Mouse (Mus musculus) embryonic fibroblast, embryonic 13.5 days (primary cell): ENCODE data around the gene Tpx2. TPM values are rescaled to one million over a fixed set of nuclear protein-coding genes. Genes with fewer than 3 reads are reported as not detected.

Experiments
- H3K27ac ChIP-seq: 2 replicates; pipeline ENCODE4 v1.5.1; 2012; ENCODE audit warnings: low read length, control low read depth, inconsistent platforms; ENCODE audit not compliant: insufficient read depth
- H3K4me1 ChIP-seq: 2 replicates; pipeline ENCODE4 v1.6.1; 2011; ENCODE audit warnings: low read length; ENCODE audit not compliant: control insufficient read depth, insufficient read depth
- H3K4me3 ChIP-seq: 2 replicates; pipeline ENCODE4 v1.5.1; 2011; ENCODE audit warnings: mild to moderate bottlenecking, control low read depth, low read length; ENCODE audit not compliant: insufficient read depth
- CTCF ChIP-seq: IDR thresholded peaks from 2 replicates; pipeline ENCODE4 v1.5.1; 2011; ENCODE audit warnings: mild to moderate bottlenecking, control low read depth, low read length, moderate library complexity, borderline replicate concordance; ENCODE audit not compliant: insufficient read depth
- POLR2A ChIP-seq: IDR thresholded peaks from 2 replicates; pipeline ENCODE4 v1.6.1; 2011; ENCODE audit warnings: low read depth, mild to moderate bottlenecking, control low read depth, low read length, moderate library complexity
- polyA plus RNA-seq: library from polyadenylated mRNA; stranded (reverse); fragments of >200 nt; gene quantifications from 2 replicates; pipeline ENCODE4 v1.2.4, GENCODE M21; 2011; ENCODE audit warnings: low read depth; ENCODE audit not compliant: missing spikeins, insufficient read length

Tpx2 gene
- polyA plus RNA-seq, 1 experiment = 82.9 TPM

- H3K27ac ChIP-seq = peak overlapping the region; percentile 96
- TF ChIP-seq POLR2A = no peak
- TF ChIP-seq CTCF = no peak
- peaks cover 39% of the 10 kb centered on the region for H3K4me1 ChIP-seq
- no peak overlapping the region for H3K4me3 ChIP-seq
Measured at GRCm38 (mm10) chr2:152819926-152820325, 27.8 kb upstream of the Tpx2 start.

DNA sequence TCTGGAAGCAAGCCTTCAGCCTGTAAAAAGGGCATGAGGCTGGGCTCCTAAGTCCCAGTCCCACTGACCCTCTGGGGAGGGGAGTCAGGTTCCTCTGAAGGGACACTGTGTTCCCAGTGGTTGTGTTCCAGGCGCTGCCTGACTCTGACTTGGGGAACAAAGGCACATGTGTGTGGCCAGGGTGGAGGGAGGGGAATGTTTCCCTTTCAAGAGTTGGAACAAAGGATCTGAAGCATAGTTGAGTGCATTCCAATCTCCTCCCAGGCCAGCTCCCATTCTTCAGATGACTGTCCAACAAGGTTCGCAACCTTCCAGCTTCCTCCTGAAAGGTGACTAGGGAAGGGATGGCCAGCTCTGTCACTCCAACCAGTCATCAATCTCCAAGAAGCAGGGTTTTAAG lies 27.4 kb upstream of the Tpx2 start:
- TF ChIP-seq POLR2A = 0 out of 2 replicates have a peak, but pooled peaks have one; percentile 11
- TF ChIP-seq CTCF = no peak
- H3K27ac ChIP-seq = peak overlapping the region; percentile 96
- H3K4me1 ChIP-seq = peaks cover 39% of the 10 kb centered on the region
- no peak overlapping the region for H3K4me3 ChIP-seq

- no peak overlapping the region for H3K4me3 ChIP-seq
- peak overlapping the region; percentile 96 for H3K27ac ChIP-seq
- 0 out of 2 replicates have a peak, but pooled peaks have one; percentile 31 for TF ChIP-seq POLR2A
- TF ChIP-seq CTCF = no peak
- peaks cover 39% of the 10 kb centered on the region for H3K4me1 ChIP-seq
Measured at GRCm38 (mm10) chr2:152821023-152821422, 26.7 kb upstream of the Tpx2 start.

GRCm38 (mm10) chr2:152821566-152821965 lies 26.2 kb upstream of the Tpx2 start:
- peaks cover 41% of the 10 kb centered on the region for H3K4me1 ChIP-seq
- peak overlapping the region; percentile 96 for H3K27ac ChIP-seq
- H3K4me3 ChIP-seq = no peak overlapping the region
- no peak for TF ChIP-seq POLR2A
- TF ChIP-seq CTCF = no peak

DNA sequence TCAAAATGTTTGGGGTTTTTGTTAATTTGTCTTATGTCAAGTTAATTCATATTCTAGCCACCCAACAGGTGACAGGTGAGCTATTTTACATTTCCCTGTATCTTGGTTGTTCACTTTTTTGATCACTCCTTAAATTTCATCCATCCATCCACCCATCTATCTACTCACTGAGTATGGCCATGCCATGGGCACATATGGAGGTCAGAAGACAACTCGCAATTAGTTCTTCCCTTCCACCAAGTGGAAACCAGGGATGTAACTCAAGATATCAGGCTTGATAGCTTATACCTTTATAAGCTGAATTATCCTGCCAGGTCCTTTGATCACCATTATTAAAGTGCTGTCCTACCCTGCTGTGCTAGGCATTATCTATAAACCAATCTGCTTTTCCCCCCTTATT lies 24.0 kb upstream of the Tpx2 start:
- Histone ChIP-seq H3K4me1 (peaks cover 41% of the 10 kb centered on the region), H3K4me3 (no peak overlapping the region), H3K27ac (no peak overlapping the region)
- TF ChIP-seq POLR2A (no peak), CTCF (no peak)

- no peak for TF ChIP-seq POLR2A
- TF ChIP-seq CTCF = no peak
- no peak overlapping the region for H3K4me3 ChIP-seq
- H3K4me1 ChIP-seq = peaks cover 38% of the 10 kb centered on the region
- H3K27ac ChIP-seq = no peak overlapping the region
Measured at GRCm38 (mm10) chr2:152824438-152825167, 23.2 kb upstream of the Tpx2 start.

DNA sequence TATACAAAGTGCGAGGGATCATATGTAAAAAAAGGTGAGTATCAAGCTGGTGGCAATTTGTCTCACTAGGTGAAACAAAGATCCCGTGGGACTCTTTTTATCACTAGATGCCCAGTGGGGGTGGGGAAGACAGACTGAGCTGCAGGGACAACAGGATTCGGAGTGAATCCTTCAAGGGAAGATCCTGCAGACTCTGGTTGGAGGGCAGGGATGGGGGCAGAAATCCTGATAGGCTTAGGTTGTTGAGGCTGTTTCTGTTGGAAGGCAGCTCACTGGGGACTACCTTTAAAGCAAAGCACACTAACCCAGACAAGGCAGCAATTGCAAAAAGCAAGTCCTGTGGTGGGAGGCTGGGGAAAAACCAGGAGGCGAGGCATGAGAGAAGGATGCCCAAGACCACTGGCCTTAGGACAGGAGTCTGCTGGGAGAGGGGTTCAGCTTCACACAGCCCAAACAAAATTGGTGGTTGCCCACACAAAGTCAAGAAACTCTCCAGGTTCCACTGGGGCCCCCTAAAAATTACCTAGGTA lies 22.5 kb upstream of the Tpx2 start:
- peaks cover 33% of the 10 kb centered on the region for H3K4me1 ChIP-seq
- no peak overlapping the region for H3K4me3 ChIP-seq
- H3K27ac ChIP-seq = no peak overlapping the region
- TF ChIP-seq POLR2A = no peak
- TF ChIP-seq CTCF = no peak

DNA sequence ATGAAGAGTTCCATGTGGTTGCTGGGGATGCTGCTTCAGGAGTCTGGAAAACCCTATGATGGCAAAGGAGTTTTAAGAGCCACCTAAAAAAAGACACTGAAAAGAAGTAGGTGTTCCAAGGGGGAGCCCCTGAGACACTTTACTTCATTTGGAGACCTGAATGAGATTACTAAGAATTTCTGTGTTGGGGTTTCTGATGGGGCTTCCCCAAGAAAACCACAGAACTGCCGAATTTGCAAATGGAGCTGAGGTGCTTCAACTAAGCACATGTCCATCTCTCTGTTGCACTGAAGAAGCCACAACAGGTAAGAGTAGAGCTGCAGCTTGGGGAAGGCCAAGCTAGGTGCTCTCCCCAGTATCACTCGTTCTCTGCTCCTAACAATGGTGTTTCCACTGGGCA lies 22.1 kb upstream of the Tpx2 start:
- TF ChIP-seq POLR2A = no peak
- TF ChIP-seq CTCF = no peak
- peaks cover 29% of the 10 kb centered on the region for H3K4me1 ChIP-seq
- no peak overlapping the region for H3K27ac ChIP-seq
- H3K4me3 ChIP-seq = no peak overlapping the region

DNA sequence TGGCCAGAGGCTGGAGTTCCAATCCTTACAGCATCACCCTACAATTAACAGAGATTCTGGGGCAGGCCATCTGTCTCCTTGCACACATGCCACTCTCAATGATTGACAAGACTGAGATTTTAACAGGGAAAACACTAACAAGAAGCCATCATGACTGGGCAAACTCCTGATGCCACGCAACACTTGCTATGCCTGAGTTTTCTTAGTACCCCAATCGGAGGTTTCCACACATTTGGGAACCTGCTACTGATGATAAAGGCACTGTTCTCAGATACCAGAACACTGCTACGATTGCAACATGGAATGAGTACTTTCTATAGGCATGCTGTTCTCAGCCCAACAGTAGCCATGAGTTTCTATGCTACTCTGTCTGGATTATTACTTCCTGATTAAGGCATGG lies 21.3 kb upstream of the Tpx2 start:
- Histone ChIP-seq H3K27ac (0 out of 2 replicates have a peak overlapping the region, but pooled peaks have one; percentile 8), H3K4me3 (peak overlapping the region; percentile 6; the same call in 1 of the 2 replicates), H3K4me1 (peaks cover 24% of the 10 kb centered on the region)
- TF ChIP-seq POLR2A (no peak), CTCF (no peak)

DNA sequence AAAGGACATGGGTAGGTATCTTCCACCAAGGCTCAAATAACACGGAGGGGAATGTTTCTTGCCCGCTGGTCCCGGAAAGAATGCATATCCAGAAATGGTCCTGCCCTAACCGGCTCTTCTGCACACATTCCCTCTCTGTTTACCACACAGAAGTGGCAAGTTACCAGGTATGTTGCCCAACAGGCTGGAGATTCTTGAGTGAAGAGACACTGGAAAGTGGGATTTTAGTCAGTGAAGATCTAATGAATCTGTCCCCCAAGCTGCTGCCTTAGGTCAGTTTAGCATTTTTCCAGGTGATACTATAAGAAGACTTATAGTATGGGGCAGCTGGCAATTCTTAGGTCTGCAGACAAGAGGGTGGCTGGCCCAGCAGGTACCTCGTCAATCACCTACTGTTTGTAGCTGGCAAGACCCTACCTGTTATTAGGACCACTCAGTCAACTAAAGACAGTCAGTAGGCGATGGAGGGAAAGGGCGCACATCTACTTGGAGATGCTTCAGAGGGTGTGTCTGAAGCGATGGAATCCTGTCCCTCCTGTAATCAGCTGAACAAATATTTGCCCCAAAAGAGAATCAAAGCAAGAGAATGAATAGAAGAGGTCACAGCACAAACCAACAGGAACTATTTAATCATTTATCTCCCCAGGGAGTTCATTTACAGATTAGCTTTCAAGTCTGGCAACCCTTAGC lies 20.3 kb upstream of the Tpx2 start:
- TF ChIP-seq POLR2A (no peak), CTCF (no peak)
- Histone ChIP-seq H3K27ac (peak overlapping the region; percentile 67), H3K4me3 (peak overlapping the region; percentile 95), H3K4me1 (peaks cover 16% of the 10 kb centered on the region)
